Mouse (Mus musculus) erythroblast, adult 5-6 weeks (primary cell): ENCODE data around the gene S100a1. TPM values are rescaled to one million over a fixed set of nuclear protein-coding genes. Genes with fewer than 3 reads are reported as not detected.

Experiments used
- ATAC-seq: replicated peaks from 2 replicates; pipeline ENCODE4 v1.8.0; 2016; ENCODE audit warnings: moderate number of reproducible peaks, mild to moderate bottlenecking, moderate TSS enrichment, inconsistent platforms; ENCODE audit not compliant: poor library complexity, low FRiP score, severe bottlenecking
- total RNA-seq, 2 experiments: library from RNA; stranded (forward) in 1 of 2; stranded (reverse) in 1 of 2; fragments of 150-400 nt in 1 of 2; fragments of 200-764, 138-1000 nt in 1 of 2; gene quantifications; 2 replicates each; pipeline versions ENCODE4 v1.2.3 to v1.2.4; 2015 to 2017; ENCODE audit warnings: low replicate concordance in 2 of 2

Gene S100a1
- total RNA-seq (2015; ENCODE audit: low replicate concordance) (41.3 and 51.2 TPM in 2 replicates), total RNA-seq (2017; ENCODE audit: low replicate concordance) (15.3 and 28.6 TPM in 2 replicates)

DNA sequence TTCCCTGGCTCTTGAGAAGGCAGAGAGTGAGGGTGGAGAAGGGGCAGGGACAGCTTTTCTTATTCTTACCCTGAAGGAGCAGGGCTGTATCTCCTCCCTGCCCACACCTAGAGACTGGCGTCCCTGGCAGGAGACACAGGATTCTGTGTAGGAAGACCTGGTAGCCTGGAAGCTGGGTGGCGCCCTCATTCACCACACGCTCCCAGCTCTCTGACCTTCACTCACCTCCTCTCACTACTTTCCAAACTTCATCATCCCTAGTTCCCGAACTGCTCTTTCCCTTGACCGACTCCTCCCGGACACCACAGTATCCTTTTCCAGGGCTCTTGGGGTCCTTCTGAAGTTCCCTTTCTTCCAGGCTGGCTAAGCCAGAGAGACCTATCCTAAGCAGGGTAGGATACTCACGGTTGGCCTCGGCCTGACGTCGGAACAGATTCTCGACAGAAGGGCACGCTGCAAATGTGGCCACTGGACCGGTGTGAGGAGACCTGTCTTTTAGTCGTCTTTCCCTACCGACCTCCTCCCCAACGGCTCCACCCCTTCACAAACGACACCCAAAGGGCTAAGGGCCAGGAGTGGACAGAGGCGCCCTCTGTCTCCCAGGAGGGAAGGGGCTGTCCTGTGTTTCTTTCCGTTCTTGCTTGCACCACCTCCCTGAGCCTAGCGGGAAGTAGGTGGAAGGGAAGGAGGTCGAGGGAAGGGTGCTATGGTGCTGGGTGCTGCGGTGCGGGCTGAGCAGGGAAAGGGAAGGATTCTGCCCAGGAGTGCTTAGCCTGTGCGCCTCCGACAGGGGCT lies at the start of gene S100a1, which contains the start of gene S100a13:
S100a1 (minus strand) TSS at position 597 of the 795 bp plus-strand sequence.
S100a13 (plus strand) TSS at position 640 of the 795 bp plus-strand sequence.
- ATAC-seq = peak; percentile 47

DNA sequence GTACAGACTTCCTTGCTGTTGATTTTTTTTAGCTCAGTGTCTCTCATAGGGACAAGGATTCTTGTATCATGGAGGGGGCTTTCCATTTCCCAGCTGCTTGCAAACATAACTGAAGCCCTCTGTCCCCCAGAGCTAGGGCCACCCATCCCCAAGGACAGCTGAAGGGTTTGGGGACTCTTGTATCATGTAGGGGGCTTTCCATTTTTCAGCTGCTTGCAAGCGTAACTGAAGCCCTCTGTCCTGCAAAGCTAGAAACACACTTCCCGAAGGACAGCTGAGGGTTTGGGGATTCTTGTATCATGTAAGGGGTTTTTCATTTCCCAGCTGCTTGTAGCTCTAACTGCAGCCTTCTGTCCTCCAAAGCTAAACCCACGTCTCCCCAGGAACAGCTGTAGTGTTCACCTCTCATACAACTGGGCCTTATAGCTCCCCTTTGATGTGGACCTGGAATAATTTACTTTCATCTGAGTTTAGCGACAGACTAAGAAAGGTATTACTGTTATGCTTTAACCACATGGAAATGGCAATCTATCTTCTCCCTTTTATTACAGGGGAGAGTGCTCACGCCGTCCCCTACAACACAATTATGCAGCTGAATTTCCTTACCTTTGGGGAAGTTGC lies 45.9 kb upstream of the S100a1 start, which contains the start of gene S100a3:
S100a3 (plus strand) TSS at position 571 of the 621 bp plus-strand sequence.
- ATAC-seq = 0 out of 2 replicates have a peak, but pooled peaks have one; percentile 44

DNA sequence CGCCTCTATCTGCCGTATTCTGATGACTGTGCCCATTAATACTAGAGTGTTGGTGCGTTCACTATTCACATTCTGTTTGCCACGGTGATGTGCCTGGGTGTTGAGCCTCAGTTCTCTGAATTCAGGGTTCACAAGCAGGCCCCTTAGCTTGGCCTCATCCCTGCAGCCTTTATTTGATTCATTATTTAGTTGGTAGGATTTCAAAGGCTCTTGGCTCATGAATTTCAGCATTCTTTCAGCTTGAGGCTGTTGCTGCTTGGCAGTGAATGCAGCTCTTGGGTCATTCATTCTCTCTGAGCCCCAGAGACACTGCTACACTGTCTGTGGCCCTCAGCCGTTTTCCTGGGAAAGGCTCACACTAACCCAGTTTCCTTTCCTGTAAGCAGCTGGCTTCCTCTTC lies 41.8 kb upstream of the S100a1 start:
- no peak for ATAC-seq

DNA sequence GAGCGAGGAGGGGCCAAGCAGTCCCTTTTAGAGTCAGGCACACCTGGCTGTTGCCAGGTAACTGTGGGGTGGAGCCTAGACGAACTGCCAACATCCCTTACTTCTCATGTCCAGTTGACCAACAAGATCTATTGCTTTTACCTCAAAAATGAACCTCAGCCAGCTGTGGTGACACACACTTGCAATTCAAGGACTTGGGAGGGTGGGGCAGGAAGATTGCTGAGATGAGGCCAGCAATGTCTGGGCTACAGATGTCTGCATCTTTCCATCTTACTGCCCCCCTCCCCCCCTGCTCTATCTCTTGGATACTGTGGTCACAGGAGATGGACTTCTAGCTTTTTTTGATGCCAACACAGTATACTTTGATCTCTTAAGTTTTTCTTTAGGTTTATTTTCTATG lies 38.0 kb upstream of the S100a1 start:
- ATAC-seq = no peak

DNA sequence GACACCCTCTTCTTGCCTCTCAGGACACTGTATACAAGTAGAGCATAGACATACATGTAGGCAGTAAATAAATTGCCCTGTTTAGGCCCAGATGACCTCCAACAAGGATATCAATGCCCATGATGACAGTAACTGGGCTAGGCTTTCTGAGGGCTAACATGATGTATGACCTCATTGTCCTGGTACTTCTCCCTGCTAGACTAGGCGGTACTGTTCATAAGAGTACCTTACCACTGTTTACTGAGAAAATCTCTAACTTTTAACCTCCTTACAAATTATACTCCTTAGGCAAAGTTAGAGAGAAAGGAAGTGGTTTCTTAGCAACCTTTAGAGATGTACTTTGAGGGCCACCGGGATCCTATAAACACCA lies 36.2 kb upstream of the S100a1 start:
- no peak for ATAC-seq

DNA sequence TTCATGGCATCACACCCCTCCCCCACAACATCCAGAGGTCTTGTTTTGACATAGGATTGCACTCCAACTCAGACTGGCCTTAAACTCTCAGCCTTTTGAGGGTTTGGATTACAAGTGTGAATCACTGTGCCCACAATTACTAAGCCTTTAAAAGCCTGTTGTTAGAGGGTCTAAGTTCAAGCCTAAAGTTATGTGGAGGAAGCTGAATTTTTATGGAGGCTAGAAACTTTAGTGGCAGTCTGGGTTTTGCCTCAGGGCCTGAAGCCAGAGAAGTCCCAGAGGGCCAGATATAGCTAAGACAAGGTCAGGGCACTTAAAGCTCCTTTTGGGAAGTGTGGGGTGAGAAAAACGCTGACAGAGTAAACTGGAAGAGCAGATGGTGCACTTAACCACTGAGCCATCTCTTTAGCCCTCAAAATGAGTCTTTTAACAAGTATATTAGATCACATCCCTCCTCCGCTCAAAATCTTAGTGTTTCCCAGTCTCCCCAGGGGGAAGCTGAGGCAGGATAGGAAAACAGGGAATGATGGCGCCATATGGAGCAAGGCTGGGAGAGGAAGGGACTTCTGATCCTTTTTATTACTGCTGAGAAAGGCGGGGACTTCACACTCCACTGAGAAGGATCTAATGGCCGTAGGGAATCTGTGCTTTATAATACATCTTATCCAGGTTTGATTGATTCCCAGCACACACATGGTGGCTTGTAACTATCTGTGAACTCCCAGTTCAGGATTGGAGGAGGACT lies 35.7 kb upstream of the S100a1 start:
- ATAC-seq = no peak

DNA sequence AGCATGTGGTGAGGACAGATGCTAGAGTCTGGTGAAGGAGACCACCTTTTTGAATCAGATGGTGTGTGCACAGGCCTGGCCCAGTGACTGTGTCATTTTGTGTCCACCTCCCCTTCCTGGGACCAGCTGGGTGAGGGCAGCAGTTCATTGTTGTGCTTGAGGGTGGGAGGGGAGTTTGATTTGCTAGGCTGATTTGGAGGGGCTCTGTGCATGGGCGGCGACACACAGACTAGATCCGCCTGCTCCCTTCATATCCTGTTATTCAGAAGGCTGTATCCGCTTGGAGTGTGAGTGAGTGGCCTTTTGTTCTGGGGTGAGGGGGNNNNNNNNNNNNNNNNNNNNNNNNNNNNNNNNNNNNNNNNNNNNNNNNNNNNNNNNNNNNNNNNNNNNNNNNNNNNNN lies 26.7 kb upstream of the S100a1 start:
- no peak for ATAC-seq

DNA sequence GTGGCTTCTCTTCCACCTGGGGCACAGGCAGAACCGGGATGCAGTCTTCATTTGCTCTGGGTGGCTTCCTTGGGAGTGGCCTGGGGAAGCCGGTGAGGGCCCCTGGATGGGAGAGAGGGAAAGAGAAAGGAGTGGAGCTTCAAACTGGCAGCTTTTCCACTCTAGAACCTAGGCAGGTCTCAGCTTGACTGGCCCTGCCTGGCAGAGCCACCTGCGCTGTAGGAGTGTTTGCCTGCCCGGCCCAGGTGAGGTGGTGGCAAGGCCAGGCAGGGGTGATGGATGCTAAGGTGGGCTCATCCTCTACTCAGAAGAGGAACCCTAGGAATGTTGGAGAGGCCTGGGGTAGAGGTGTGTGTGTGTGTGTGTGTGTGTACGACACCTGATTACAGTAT lies 23.7 kb upstream of the S100a1 start:
- ATAC-seq = no peak

DNA sequence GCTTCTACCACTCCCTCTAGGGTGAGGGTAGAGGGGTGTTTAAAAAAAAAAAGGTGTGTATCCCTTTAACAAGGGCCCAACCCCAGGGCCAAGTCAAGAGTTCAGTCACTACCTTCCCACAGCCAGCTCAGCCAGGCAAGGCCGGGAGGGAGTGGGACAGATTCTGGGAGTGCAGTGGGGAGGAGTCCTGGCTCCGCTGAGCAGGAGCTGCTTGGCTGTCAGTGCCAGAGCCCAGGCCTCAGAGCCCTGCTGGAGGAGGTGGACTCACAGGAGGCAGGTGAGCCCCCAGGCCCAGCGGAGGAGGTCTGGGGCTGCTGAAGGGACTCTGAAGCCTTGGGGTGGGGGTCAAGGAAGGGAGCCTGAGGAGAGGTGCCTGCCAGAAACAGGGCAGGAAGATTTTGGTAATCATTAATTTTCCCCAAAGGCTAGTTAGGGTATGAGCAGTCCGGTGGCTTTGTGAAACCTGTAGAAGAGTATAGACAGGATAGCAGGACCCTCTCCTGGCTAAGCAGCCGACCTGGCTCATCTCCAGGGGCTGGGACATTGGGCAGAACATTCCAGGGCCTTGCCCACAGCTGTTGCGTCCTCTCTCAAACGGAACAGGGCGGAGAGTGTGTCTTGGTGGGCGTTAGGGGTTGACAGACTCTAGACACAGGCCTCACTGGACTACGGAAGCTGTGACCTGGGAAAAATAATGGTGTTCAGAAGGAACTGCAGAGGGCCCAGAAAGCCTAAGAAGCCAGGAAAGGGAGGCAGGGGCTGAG lies 23.1 kb upstream of the S100a1 start, which contains the start of gene S100a16:
S100a16 (plus strand) TSS at position 114 of the 764 bp plus-strand sequence.
- no peak for ATAC-seq

DNA sequence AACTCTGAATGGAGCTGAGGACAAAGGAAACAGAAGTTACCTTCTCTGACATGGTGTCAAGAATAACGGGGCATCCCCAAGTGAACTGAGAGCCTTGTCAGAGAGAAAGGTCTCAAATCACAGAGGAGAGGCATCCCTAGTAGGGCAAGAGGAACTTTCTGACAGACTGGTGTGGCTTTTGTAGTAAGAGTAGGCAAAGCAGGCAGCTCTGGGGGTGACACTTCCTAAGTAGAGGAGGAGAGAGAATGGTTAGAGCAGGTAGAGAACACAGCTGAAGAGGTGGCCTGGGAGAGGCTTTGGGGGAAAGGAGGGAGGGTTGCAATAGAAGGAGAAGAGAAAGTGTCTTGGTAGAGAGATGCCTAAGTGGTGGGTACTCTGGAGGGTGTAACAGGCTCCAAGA lies 21.3 kb upstream of the S100a1 start:
- no peak for ATAC-seq

DNA sequence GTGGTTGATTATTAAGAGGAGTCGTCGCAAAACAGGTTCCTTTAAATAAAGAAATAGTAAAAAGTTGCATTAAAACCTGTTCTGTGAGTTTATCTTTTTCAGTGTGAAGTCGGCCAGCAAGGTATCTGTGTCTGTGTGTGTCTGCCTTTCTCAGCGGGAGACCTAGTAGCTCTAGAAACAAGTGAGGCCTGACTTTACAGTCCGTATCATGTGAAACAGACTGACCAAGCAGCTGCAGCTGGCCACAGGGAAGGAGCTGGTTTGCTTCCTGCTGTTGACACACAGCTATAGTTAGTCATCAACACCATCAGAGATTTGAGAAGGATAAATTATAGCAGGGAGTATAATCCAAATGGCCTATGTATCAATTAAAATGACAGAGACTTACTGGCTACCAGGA lies 17.5 kb upstream of the S100a1 start:
- ATAC-seq = no peak

DNA sequence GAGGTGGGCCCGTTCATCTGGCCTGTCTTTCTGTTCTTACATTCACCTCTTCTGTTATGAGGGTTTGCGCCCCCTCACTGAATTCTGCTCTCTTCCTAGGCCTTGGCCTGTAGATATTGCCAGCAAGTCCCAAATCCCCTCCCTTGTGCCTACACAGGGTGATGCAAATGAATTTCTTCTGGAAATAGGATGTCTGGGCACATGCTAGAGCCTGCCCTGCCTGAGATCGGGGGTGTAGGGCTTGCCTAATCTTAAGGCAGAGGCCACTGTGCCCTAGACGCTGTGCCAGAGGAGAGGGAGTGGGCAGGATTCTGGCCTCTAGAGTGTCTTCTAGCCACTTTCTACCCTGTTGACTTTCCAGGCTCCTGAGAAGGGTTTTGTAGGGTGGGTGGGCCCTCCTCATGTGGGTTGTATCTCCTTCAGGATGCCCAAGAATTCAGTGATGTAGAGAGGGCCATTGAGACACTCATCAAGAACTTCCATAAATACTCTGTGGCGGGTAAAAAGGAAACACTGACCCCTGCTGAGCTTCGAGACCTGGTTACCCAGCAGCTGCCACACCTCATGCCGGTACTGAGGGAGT lies 13.2 kb upstream of the S100a1 start:
- no peak for ATAC-seq

DNA sequence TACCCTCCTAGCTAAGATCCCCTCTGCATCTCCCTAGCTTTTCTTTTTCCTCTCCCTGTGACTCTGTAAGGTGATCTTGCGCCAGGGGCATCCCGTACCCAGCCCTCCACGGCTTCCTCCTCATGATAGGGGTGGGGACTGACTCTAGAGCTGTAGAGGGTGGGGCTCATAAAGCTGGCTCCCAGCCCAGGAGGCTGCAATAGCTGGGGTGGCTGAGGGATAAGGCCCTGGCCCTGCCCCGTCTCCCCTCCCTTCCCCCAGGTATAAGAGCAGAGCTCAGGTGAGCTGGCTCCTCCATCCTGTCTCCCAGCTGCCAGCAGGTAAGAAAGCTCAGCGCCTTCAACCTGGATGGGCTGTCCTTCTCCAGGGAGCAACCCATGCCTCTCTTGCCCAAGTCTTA lies 12.4 kb upstream of the S100a1 start, which contains the start of gene S100a14:
S100a14 (plus strand) TSS at position 277 of the 400 bp plus-strand sequence.
- peak; percentile 60 for ATAC-seq

DNA sequence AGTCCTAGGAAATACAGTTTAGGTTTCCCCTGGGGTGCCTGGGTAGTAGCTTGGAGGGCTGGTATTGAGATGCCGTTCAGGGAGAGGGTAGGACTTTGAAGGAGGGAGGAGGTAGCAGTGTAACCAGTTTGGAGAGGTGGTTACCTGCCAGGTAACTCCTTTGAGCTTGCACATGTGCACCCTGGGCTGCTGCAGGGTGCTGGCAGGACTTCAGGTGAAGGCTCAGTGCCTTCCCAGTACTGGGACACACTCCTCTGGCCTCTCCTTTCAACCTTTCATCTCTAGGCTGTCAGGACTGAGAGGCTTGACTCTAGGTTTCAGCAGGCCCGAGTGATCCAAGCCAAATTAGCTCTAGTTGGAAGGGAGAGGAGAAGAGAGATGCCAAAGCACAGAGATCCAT lies 11.9 kb upstream of the S100a1 start:
- no peak for ATAC-seq

DNA sequence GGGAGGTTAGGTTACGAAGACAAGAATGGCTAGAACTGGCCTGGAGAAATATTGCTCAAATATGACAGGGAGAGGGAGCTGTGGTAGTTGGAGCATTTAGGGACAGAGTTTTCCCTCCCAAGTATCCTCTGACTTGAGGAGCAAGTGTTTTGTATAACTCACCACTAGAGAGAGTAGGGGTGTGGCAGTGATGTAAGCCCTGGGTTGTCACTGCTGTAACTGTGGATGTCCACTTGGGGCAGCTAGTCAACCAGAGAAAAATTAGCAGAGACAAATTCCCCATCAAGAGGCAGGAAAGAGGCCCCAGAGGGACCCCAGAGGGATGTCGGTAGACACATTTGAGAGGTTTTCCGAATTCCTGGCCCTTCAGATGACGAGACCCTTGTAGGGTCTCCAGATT lies 11.2 kb upstream of the S100a1 start:
- ATAC-seq = peak; percentile 81

DNA sequence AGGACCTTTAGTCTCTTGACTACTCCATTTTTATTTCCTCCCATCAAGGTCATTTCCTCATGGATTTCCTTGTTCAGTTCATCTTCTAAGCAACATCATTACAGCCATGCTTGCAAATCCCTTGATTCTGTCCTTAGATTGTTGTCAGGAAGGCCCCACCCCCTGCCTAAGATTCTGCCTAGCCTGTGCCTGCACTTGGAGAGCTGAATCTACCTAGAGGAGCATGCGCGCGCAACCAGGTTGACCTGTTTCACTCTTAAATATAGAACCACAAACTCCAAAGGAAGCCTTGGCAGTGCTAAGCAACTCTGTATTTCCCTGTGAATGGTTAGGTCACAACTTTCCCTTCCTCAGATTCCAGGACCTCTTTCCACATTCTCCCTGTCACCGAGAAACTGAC lies 3.5 kb upstream of the S100a1 start:
- no peak for ATAC-seq

DNA sequence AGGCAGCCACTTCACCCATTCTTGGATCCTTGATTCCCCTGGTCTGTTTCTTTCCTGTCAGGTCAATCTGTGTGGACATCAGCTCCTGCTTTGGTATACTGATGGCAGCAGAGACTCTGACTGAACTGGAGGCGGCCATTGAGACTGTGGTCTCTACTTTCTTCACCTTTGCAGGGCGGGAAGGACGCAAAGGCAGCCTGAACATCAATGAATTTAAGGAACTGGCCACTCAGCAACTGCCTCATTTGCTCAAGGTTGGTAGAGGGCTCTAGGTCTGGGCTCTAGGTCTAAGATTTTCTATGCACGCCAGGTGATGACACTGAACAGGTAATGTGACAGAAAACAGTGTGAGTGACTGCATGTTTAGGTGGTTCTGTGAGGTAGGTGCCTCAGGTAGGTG lies 1.6 kb upstream of the S100a1 start:
- ATAC-seq = no peak

DNA sequence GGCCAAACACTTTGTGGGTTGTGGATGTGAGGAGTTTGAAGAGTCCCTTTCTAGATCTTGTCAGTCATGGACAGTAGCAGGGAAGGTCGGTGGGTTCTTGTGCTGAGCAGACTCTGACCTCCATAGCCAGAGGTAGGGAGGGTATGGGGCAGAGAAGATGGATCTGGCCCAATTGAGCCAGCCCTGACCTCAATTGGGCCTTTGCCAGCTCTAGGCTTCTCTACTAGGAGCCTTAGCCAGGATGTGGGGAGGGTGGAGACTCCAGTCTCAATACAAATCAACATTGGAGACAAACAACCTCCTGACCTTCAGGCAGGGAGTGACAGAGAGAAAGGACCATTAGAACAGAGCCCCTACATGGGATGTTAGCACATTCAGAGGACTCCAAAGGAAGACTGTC lies 1.1 kb upstream of the S100a1 start:
- peak; percentile 12; the same call in 1 of the 2 replicates for ATAC-seq

DNA sequence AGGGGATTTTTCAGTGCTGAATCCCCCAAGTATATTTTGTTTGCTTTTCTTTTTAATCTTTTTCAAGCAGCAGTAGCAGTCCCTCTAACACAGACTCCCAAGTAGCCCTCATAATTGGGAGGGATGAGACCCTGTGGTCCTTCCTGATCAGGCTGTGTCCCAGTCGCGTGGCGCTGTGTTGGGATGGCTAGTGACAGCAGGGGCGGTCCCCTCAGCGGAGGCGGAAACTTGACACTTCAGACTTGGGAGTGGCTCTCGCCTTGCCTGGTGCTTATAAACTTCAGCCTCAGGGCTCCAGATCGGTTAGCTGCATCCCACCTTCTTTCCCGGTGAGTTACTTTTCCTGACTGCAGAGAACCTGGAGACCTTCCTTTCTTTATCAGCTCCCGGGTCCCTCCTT lies 499 bp upstream of the S100a1 start:
- peak; percentile 90 for ATAC-seq
